Mouse (Mus musculus): ENCODE measurements around the gene Nkg7.
A peak's percentile ranks its signal among the peaks of the same experiment; 100 is the strongest.
"Not testable (repeated sequence)": the region's sequence is repeated elsewhere in the genome, so short reads cannot be mapped to it uniquely, and the experiment has no call there.

The Nkg7 gene

DNA sequence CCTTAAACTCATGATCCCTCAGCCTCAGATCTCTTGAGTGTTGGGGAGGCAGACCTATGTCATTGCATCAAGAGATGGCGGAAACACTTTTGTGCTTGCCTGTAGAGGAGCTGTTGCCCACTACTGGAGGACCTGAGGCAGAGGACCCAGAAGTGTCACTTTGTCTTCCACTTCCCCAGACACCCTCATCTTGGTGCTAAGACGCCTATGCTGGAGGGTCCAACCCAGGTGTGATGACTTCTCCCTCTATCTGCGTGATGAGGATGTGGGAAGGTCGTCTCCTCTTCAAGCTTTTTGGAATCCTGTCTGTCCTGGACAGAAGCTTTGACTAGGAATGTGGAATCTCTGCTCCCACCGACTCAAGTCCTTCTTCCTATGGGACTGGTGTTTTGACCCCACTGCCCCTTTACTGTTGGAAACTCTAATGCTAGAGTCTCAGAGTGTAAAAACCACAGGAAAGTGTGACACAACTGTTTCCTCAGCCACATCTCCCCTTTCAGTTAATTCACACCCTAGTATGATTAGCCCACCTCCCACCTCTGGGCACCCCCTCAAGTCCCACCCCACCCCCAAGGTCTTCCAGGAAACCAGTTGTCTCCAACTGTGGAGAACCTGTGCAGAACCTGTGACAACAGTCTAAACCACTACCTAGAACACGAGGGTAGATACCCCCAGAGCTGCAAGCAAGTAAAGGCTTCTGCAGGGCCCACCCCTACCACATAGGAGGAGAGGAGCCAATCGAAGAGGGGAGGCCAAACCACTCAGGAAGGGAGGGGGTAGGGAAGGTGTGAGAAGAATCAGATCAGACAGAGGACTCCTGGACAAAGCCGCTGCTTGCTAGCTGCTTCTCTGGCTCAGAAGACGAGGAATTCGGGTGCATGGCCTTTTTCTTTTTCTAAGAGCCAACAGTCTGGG lies at the start of gene Nkg7:
Nkg7 (plus strand) TSS at position 733 of the 915 bp plus-strand sequence.
- no peak for DNase-seq (ENCODE audit: low spot score in 2 of 2)

- no peak for DNase-seq (ENCODE audit: low spot score in 2 of 2)
Observed at GRCm38 (mm10) chr7:43392349-43393121, 44.3 kb upstream of the Nkg7 start.

GRCm38 (mm10) chr7:43399501-43399900 lies 37.4 kb upstream of the Nkg7 start:
- no peak for DNase-seq (ENCODE audit: low spot score in 2 of 2)

- no peak for DNase-seq (ENCODE audit: low spot score in 2 of 2)
Observed at GRCm38 (mm10) chr7:43402718-43403117, 34.2 kb upstream of the Nkg7 start.

DNA sequence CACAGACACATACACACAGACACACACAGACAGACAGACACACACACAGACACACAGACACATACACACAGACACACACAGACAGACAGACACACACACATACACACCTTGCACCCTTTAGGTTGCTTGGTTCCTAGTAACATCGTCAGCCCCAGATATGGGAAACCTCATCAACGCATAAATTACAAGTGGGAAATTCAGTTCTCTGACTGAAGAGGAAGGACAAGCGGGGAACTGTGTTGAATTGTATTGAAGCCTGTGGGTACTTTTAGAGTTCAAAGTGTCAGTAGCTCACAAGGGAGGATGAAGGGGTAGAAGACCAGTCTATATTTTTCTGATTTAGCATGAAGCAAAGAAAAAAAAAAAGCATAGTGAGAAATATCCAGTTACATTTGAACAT lies 29.3 kb upstream of the Nkg7 start:
- DNase-seq (ENCODE audit: low spot score in 2 of 2): no peak

- DNase-seq (ENCODE audit: low spot score in 2 of 2): no peak
Observed at GRCm38 (mm10) chr7:43408131-43408553, 28.7 kb upstream of the Nkg7 start, which contains the start of gene Siglecg. TSS of gene Siglecg (plus strand) at chr7:43408204.

DNA sequence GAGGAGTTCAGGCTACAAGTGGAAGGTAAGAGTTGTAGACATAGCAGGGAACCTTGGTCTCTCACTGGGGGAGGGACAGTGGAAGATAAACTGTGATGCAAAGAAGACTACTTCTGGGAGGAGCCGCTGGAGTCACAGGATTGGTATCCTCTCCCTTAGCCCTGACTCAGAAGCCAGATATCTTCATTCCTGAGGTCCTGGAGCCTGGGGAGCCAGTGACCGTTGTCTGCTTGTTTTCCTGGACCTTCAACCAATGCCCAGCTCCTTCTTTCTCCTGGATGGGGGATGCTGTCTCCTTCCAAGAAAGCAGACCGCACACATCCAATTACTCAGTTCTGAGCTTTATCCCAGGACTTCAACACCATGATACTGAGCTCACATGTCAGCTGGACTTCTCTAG lies 27.8 kb upstream of the Nkg7 start:
- DNase-seq (ENCODE audit: low spot score in 2 of 2): no peak

GRCm38 (mm10) chr7:43411724-43412123 lies 25.1 kb upstream of the Nkg7 start:
- not testable (repeated sequence) for DNase-seq (ENCODE audit: low spot score in 2 of 2)

DNA sequence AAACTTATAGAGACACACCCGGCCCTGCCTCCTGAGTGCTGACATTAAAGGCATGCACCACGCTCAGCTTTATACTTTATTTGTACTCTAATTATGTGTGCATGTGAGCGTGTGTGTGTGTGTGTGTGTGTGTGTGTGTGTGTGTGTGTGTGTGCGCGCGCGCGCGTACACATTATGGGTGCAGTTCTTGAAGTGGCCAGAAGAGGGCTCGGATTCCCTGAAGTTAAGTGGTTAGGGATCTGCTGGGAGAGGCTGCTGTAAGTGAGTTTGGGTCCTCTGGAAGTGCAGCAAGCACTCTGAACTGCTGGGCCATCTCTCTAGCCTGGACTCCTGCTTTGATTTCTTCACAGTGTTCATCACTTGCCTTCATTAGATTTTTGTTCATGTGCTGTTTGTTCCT lies 19.6 kb upstream of the Nkg7 start:
- DNase-seq (ENCODE audit: low spot score in 2 of 2): no peak

GRCm38 (mm10) chr7:43422995-43423617 lies 13.8 kb upstream of the Nkg7 start:
- DNase-seq (ENCODE audit: low spot score in 2 of 2): peak; percentile 85 to 90

- no peak for DNase-seq (ENCODE audit: low spot score in 2 of 2)
Observed at GRCm38 (mm10) chr7:43423991-43424625, 12.8 kb upstream of the Nkg7 start.

GRCm38 (mm10) chr7:43427406-43427805 lies 9.5 kb upstream of the Nkg7 start, which contains the start of gene Lim2:
TSS of gene Lim2 (plus strand) at chr7:43427670.
- DNase-seq (ENCODE audit: low spot score in 2 of 2): no peak

DNA sequence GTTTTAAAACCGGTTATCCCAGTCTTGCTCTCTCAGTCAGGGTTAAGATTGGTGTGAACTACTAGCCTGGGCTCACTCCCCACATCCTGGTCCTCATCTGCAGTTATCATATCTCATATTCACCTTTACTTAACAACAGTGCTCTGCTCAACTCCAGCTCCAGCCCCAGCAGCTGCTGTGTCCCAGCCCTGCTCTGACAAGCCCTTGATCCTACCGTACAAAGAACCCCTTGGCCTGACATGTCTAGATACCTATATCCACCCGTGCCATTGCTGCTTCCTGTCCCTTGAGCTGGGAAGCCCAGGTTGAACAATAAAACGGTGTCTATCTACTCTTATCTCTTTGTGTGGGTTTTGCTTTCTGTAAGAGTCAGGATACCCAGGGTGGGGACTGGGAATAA lies 7.4 kb upstream of the Nkg7 start:
- DNase-seq (ENCODE audit: low spot score in 2 of 2): no peak

DNA sequence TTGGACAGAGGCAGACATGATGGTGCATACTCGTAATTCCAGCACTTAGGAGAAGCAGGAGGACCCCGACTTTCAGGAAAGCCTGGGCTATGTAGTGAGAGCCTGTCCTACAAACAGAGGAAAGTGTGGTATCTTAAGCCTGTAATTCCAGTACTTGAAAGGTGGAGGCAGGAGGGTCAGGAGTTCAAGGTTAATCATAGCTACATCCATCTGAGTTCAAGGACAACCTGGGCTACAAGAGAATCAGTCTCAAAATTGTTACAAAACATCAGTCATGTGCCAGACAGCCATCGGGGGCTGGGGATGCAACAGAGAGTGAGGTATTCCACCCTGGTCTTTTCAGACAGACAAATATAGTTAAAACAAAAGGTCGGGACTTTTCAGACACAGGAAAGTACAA lies 4.0 kb upstream of the Nkg7 start:
- no peak for DNase-seq (ENCODE audit: low spot score in 2 of 2)

- DNase-seq (ENCODE audit: low spot score in 2 of 2): no peak
Observed at GRCm38 (mm10) chr7:43434676-43435075, 2.2 kb upstream of the Nkg7 start.

- no peak for DNase-seq (ENCODE audit: low spot score in 2 of 2)
Observed at GRCm38 (mm10) chr7:43438611-43439010, 1.7 kb downstream of the Nkg7 start.

DNA sequence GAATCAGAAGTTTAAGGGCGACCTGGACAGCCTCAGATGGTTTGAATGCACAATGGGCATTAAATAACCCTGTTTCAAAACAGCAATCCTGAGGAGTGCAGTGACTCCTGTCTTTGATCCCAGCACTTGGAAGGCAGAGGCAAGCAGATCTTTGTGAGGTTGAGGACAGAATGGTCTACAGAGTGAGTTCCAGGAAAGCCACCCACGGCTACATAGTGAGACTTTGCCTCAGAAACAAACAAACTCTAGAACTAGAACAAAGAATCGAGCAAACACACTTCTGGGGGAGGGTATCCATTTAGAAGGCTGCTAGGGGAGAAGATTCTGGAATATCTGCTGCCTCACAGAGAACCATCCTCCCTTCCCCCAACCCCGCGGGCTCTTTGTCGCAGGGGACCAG lies 3.6 kb downstream of the Nkg7 start, which contains the start of gene Cldnd2:
Cldnd2 (plus strand) TSS at position 301 of the 400 bp plus-strand sequence.
- no peak for DNase-seq (ENCODE audit: low spot score in 2 of 2)

GRCm38 (mm10) chr7:43441071-43441470 lies 4.2 kb downstream of the Nkg7 start:
- DNase-seq (ENCODE audit: low spot score in 2 of 2): no peak

GRCm38 (mm10) chr7:43442684-43443083 lies 5.8 kb downstream of the Nkg7 start:
- DNase-seq (ENCODE audit: low spot score in 2 of 2): no peak

- peak; percentile 64 to 73 for DNase-seq (ENCODE audit: low spot score in 2 of 2)
Observed at GRCm38 (mm10) chr7:43443126-43443916, 6.4 kb downstream of the Nkg7 start.

GRCm38 (mm10) chr7:43443917-43444293 lies 7.0 kb downstream of the Nkg7 start, which contains the start of the genes Etfb and Gm45233:
TSS of gene Etfb (plus strand) at chr7:43444083.
TSS of gene Gm45233 (plus strand) at chr7:43444128.
- DNase-seq (ENCODE audit: low spot score in 2 of 2): peak; percentile 93 to 94
